Mouse (Mus musculus) MEL (cell line): ENCODE data around the gene Selplg. TPM values are rescaled to one million over a fixed set of nuclear protein-coding genes. Genes with fewer than 3 reads are reported as not detected.
A peak's percentile ranks its signal among the peaks of the same experiment; 100 is the strongest.

Experiments
- DNase-seq: peaks from one replicate; pipeline ENCODE4 v3.0.0; 2011; ENCODE audit warnings: low read depth, low spot score
- H3K27ac ChIP-seq: 2 replicates; pipeline ENCODE4 v1.5.1; 2012; ENCODE audit warnings: low read depth, mild to moderate bottlenecking, control low read depth, low read length, moderate library complexity; ENCODE audit not compliant: control insufficient read depth
- H3K27me3 ChIP-seq, 2 experiments: fragments of 150-350 bp in 1 of 2; sonication (generic) in 1 of 2; 2 replicates each; pipeline ENCODE4 v1.6.1; 2012; ENCODE audit warnings: low read length in 2 of 2, mild to moderate bottlenecking in 2 of 2, improper control_type of control experiment in 1 of 2, moderate library complexity in 1 of 2; ENCODE audit not compliant: insufficient read depth in 2 of 2, control insufficient read depth in 1 of 2
- H3K36me3 ChIP-seq, 2 experiments: 2 replicates each; pipeline ENCODE4 v1.6.1; 2012 to 2014; ENCODE audit warnings: low read length in 2 of 2, improper control_type of control experiment in 1 of 2, inconsistent platforms in 1 of 2, mild to moderate bottlenecking in 1 of 2; ENCODE audit not compliant: insufficient read depth in 2 of 2, control insufficient read depth in 1 of 2
- H3K4me1 ChIP-seq, 2 experiments: fragments of 150-350 bp in 1 of 2; sonication (generic) in 1 of 2; 2 replicates each; pipeline ENCODE4 v1.6.1; 2012; ENCODE audit warnings: low read length in 2 of 2, improper control_type of control experiment in 1 of 2, mild to moderate bottlenecking in 1 of 2; ENCODE audit not compliant: insufficient read depth in 2 of 2, control insufficient read depth in 1 of 2
- H3K4me3 ChIP-seq, 2 experiments: fragments of 150-350 bp in 1 of 2; sonication (generic) in 1 of 2; 2 replicates each; pipeline ENCODE4 v1.5.1; 2012; ENCODE audit warnings: low read depth in 2 of 2, low read length in 2 of 2, mild to moderate bottlenecking in 2 of 2, moderate library complexity in 2 of 2, control low read depth in 1 of 2, improper control_type of control experiment in 1 of 2; ENCODE audit not compliant: control insufficient read depth in 1 of 2, insufficient read depth in 1 of 2
- H3K79me2 ChIP-seq: 2 replicates; pipeline ENCODE4 v1.6.1; 2012; ENCODE audit warnings: mild to moderate bottlenecking, low read length, moderate library complexity; ENCODE audit not compliant: control insufficient read depth, poor library complexity, insufficient read depth
- H3K9ac ChIP-seq: 2 replicates; pipeline ENCODE4 v1.6.1; 2012; ENCODE audit warnings: low read depth, mild to moderate bottlenecking, control low read depth, low read length, moderate library complexity; ENCODE audit not compliant: control insufficient read depth, poor library complexity, severe bottlenecking
- H3K9me3 ChIP-seq: fragments of 150-350 bp; sonication (generic); replicated peaks from 2 replicates; pipeline ENCODE4 v1.6.1; 2012; ENCODE audit warnings: mild to moderate bottlenecking, low read length, improper control_type of control experiment, moderate library complexity; ENCODE audit not compliant: insufficient read depth
- CHD1 ChIP-seq: IDR thresholded peaks from 2 replicates; pipeline ENCODE4 v1.6.1; 2012; ENCODE audit warnings: low read depth, mild to moderate bottlenecking, inconsistent platforms, low read length, improper control_type of control experiment
- CHD2 ChIP-seq: IDR thresholded peaks from 2 replicates; pipeline ENCODE4 v1.6.1; 2011; ENCODE audit warnings: low read length, improper control_type of control experiment
- CTCF ChIP-seq, 3 experiments: IDR thresholded peaks in 2 of 3; conservative IDR thresholded peaks in 1 of 3; 2 replicates each; pipeline ENCODE4 v1.5.1; 2011 to 2012; ENCODE audit warnings: low read length in 3 of 3, low read depth in 2 of 3, mild to moderate bottlenecking in 2 of 3, improper control_type of control experiment in 1 of 3, inconsistent platforms in 1 of 3, mixed read lengths in 1 of 3, moderate library complexity in 1 of 3; ENCODE audit not compliant: control insufficient read depth in 1 of 3, insufficient read depth in 1 of 3, poor library complexity in 1 of 3, severe bottlenecking in 1 of 3
- E2F4 ChIP-seq: IDR thresholded peaks from 2 replicates; pipeline ENCODE4 v1.6.1; 2011; ENCODE audit warnings: low read depth, low read length, improper control_type of control experiment, borderline replicate concordance
- ELF1 ChIP-seq: IDR thresholded peaks from 2 replicates; pipeline ENCODE4 v1.6.1; 2014; ENCODE audit warnings: low read depth, mild to moderate bottlenecking, inconsistent platforms, low read length, improper control_type of control experiment, moderate library complexity
- EP300 ChIP-seq, 2 experiments: IDR thresholded peaks; 2 replicates each; pipeline ENCODE4 v1.6.1; 2011; ENCODE audit warnings: improper control_type of control experiment in 2 of 2, low read length in 2 of 2, low read depth in 1 of 2, mild to moderate bottlenecking in 1 of 2
- ETS1 ChIP-seq: IDR thresholded peaks from 2 replicates; pipeline ENCODE4 v1.6.1; 2012; ENCODE audit warnings: low read depth, mild to moderate bottlenecking, inconsistent platforms, low read length, improper control_type of control experiment, moderate library complexity
- GABPA ChIP-seq: IDR thresholded peaks from 2 replicates; pipeline ENCODE4 v1.6.1; 2012; ENCODE audit warnings: low read depth, mild to moderate bottlenecking, inconsistent platforms, low read length, improper control_type of control experiment, moderate library complexity
- JUND ChIP-seq: IDR thresholded peaks from 2 replicates; pipeline ENCODE4 v1.6.1; 2011; ENCODE audit warnings: low read depth, mild to moderate bottlenecking, improper control_type of control experiment, low read length
- MAX ChIP-seq: IDR thresholded peaks from 2 replicates; pipeline ENCODE4 v1.6.1; 2011; ENCODE audit warnings: low read length, improper control_type of control experiment
- MAZ ChIP-seq: IDR thresholded peaks from 2 replicates; pipeline ENCODE4 v1.6.1; 2012; ENCODE audit warnings: low read depth, mild to moderate bottlenecking, inconsistent platforms, low read length, improper control_type of control experiment
- MEF2A ChIP-seq: IDR thresholded peaks from 2 replicates; pipeline ENCODE4 v1.6.1; 2014; ENCODE audit warnings: low read depth, mild to moderate bottlenecking, inconsistent platforms, low read length, improper control_type of control experiment; ENCODE audit not compliant: poor library complexity, insufficient replicate concordance, severe bottlenecking; ENCODE audit errors: extremely low read depth
- MXI1 ChIP-seq: IDR thresholded peaks from 2 replicates; pipeline ENCODE4 v1.6.1; 2011; ENCODE audit warnings: mild to moderate bottlenecking, low read depth, low read length, improper control_type of control experiment
- MYB ChIP-seq: IDR thresholded peaks from 2 replicates; pipeline ENCODE4 v1.6.1; 2011; ENCODE audit warnings: mild to moderate bottlenecking, low read depth, low read length, improper control_type of control experiment
- MYC ChIP-seq: IDR thresholded peaks from 2 replicates; pipeline ENCODE4 v1.6.1; 2011; ENCODE audit warnings: low read depth, mild to moderate bottlenecking, low read length, improper control_type of control experiment, moderate library complexity
- NRF1 ChIP-seq: IDR thresholded peaks from 2 replicates; pipeline ENCODE4 v1.6.1; 2014; ENCODE audit warnings: low read depth, mild to moderate bottlenecking, inconsistent platforms, low read length, improper control_type of control experiment, moderate library complexity; ENCODE audit not compliant: poor library complexity, insufficient read depth, severe bottlenecking
- POLR2AphosphoS2 ChIP-seq: IDR thresholded peaks from 2 replicates; pipeline ENCODE4 v1.6.1; 2011; ENCODE audit warnings: low read length, improper control_type of control experiment
- RAD21 ChIP-seq: IDR thresholded peaks from 2 replicates; pipeline ENCODE4 v1.6.1; 2011; ENCODE audit warnings: mild to moderate bottlenecking, low read depth, low read length, improper control_type of control experiment
- SMC3 ChIP-seq: IDR thresholded peaks from 2 replicates; pipeline ENCODE4 v1.6.1; 2011; ENCODE audit warnings: low read depth, low read length, improper control_type of control experiment
- TAL1 ChIP-seq: IDR thresholded peaks from 2 replicates; pipeline ENCODE4 v1.6.1; 2012; ENCODE audit warnings: mild to moderate bottlenecking, inconsistent platforms, low read length, moderate library complexity, mixed read lengths
- UBTF ChIP-seq: IDR thresholded peaks from 2 replicates; pipeline ENCODE4 v1.6.1; 2012; ENCODE audit warnings: low read depth, mild to moderate bottlenecking, inconsistent platforms, low read length, improper control_type of control experiment, moderate library complexity, borderline replicate concordance; ENCODE audit not compliant: insufficient read depth
- USF1 ChIP-seq: IDR thresholded peaks from 2 replicates; pipeline ENCODE4 v1.6.1; 2014; ENCODE audit warnings: low read depth, mild to moderate bottlenecking, inconsistent platforms, low read length, improper control_type of control experiment, moderate library complexity
- USF2 ChIP-seq, 2 experiments: IDR thresholded peaks; 2 replicates each; pipeline ENCODE4 v1.6.1; 2011 to 2012; ENCODE audit warnings: improper control_type of control experiment in 2 of 2, low read length in 2 of 2, borderline replicate concordance in 1 of 2, inconsistent platforms in 1 of 2, low read depth in 1 of 2, mild to moderate bottlenecking in 1 of 2; ENCODE audit not compliant: insufficient read depth in 1 of 2
- ZC3H11A ChIP-seq: IDR thresholded peaks from 2 replicates; pipeline ENCODE4 v1.6.1; 2012; ENCODE audit warnings: low read depth, mild to moderate bottlenecking, inconsistent platforms, low read length, improper control_type of control experiment
- polyA plus RNA-seq, 2 experiments: library from polyadenylated mRNA; stranded (reverse) in 1 of 2; unstranded in 1 of 2; fragments of >175 nt in 1 of 2; fragments of >200 nt in 1 of 2; gene quantifications; 2 replicates each; pipeline versions ENCODE4 v1.2.1 to v1.2.4; 2012; ENCODE audit warnings: low replicate concordance in 2 of 2, low read depth in 1 of 2; ENCODE audit not compliant: insufficient read length in 2 of 2, insufficient read depth in 1 of 2, missing spikeins in 1 of 2
- total RNA-seq: library from RNA; depleted of rRNA; stranded (reverse); fragments of 300-350 nt; gene quantifications from 2 replicates; pipeline ENCODE4 v1.2.3, GENCODE M21; 2012

The Selplg gene
- total and polyA plus RNA-seq, 3 experiments, result 24.2 to 48.2 TPM; not detected in 1

DNA sequence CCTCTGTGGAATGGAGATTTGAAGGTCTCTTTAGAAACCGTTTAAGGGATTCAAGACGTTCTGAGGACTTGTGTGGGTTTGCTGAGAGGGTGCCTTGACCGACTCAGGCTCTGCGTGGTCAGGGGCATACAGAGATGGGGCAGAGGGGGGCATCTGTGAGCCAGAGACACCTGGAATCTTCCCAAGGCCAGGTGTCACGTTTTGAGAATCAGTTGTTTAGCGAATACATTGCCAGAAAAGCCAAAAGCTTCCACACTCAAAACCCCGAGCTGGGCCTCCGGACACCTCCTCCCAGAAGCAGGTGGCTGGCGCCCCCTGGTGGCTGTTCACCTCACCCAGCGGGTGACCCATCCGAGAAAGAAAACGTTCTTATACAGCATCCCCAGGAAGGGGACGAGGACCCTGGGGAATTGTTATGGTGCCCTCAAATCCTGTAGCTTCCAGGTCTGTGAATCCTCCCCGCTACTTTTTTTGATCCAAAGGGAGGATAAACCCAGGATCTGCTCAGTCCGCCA lies 16.7 kb downstream of the Selplg start:
- peaks cover 0 to 4% of the 10 kb centered on the region in 2 experiments; a peak in 1 of 4 replicates for H3K4me1 ChIP-seq
- TF ChIP-seq RAD21 (peak; percentile 87), SMC3 (peak; percentile 75), CTCF (IDR thresholded peaks at IDR 0.05 in 2 of 3, conservative IDR thresholded peaks at IDR 0.05 in 1 of 3; ENCODE audit: control insufficient read depth in 1 of 3, insufficient read depth in 1 of 3, low read depth in 2 of 3, low read length in 3 of 3, poor library complexity in 1 of 3, severe bottlenecking in 1 of 3) (peak; percentile 77 to 98 (median 92)), TAL1 (no peak), NRF1 (0 out of 2 replicates have a peak, but pooled peaks have one; percentile 2), ZC3H11A (peak; percentile 65), EP300 (IDR thresholded peaks at IDR 0.05; ENCODE audit: low read depth in 1 of 2, low read length in 2 of 2) (no peak), MYB (no peak), MYC (no peak)
- TF ChIP-seq, all 39 proteins: peak for 5
- no peak overlapping the region for H3K4me3 ChIP-seq
- H3K27ac ChIP-seq, result no peak overlapping the region
- no peaks in the 10 kb centered on the region for H3K36me3 ChIP-seq
- H3K27me3 ChIP-seq, result no peaks in the 10 kb centered on the region
- DNase-seq, result peak; percentile 74
- H3K9me3 ChIP-seq, result no peaks in the 10 kb centered on the region
- no peaks in the 10 kb centered on the region for H3K79me2 ChIP-seq
- H3K9ac ChIP-seq, result no peak overlapping the region

DNA sequence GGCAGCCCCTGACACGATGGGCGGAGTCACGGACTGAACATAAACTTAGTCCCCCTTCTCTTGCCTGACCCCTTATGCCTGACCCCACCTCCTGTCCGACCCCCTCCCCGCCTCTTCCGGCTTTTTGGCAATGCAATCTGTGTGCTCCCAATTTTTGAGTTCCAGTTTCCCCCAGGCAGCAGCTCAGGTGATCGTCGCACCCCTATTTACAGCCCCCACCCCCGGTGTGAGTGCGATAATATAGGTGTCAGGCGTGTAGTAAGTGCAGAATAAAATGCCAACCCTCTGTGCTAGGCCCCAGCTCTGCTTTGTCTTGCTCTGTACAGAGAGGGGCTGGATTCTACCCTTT lies 17.4 kb downstream of the Selplg start:
- Histone ChIP-seq H3K27ac (no peak overlapping the region), H3K36me3 (no peaks in the 10 kb centered on the region), H3K4me1 (peaks cover 0 to 4% of the 10 kb centered on the region in 2 experiments; a peak in 1 of 4 replicates), H3K4me3 (no peak overlapping the region), H3K9ac (no peak overlapping the region), H3K79me2 (no peaks in the 10 kb centered on the region), H3K9me3 (no peaks in the 10 kb centered on the region), H3K27me3 (no peaks in the 10 kb centered on the region)
- TF ChIP-seq CHD1 (no peak), MEF2A (no peak), JUND (no peak), MXI1 (no peak), USF2 (IDR thresholded peaks at IDR 0.05; ENCODE audit: borderline replicate concordance in 1 of 2, insufficient read depth in 1 of 2, low read depth in 1 of 2, low read length in 2 of 2) (no peak), MAZ (no peak), CHD2 (no peak), MAX (no peak), USF1 (no peak), CTCF (IDR thresholded peaks at IDR 0.05 in 2 of 3, conservative IDR thresholded peaks at IDR 0.05 in 1 of 3; ENCODE audit: control insufficient read depth in 1 of 3, insufficient read depth in 1 of 3, low read depth in 2 of 3, low read length in 3 of 3, poor library complexity in 1 of 3, severe bottlenecking in 1 of 3) (no peak), ETS1 (no peak), GABPA (no peak), UBTF (no peak), ELF1 (no peak), E2F4 (no peak), POLR2AphosphoS2 (no peak)
- no peak for DNase-seq
